Mouse (Mus musculus) embryonic stem cell, embryonic (primary cell): ENCODE results near the gene Hist1h4k.
"Not testable (repeated sequence)": the region's sequence is repeated elsewhere in the genome, so short reads cannot be mapped to it uniquely, and the experiment has no call there.

Source experiments
- CTCF ChIA-PET, 4 experiments: fragments of 300-600 bp in 2 of 4; fragments of 350-600 bp in 2 of 4; sonication (Branson Sonifier 250); formaldehyde crosslinking; loops; one replicate each; lab custom pipeline; 2022; ENCODE audit warnings: inconsistent platforms in 2 of 4; lab: Charles Lee
- POLR2A ChIA-PET, 4 experiments: fragments of 300-600 bp in 2 of 4; fragments of 350-600 bp in 2 of 4; sonication (Branson Sonifier 250); formaldehyde crosslinking; loops; one replicate each; lab custom pipeline; 2022; ENCODE audit warnings: antibody characterized with exemption in 4 of 4, inconsistent platforms in 1 of 4; lab: Charles Lee

Hist1h4k gene

GRCm38 (mm10) chr13:21750159-21751017, at the start of gene Hist1h4k:
Hist1h4k (minus strand) TSS chr13:21750505.
- ChIA-PET POLR2A (interaction anchor here (0.6 to 16.3 kb wide), 52 partner anchors 9 to 1967 kb away, joined by 3 to 823 read pairs (median 7); partner anchors contain the start of genes Hist1h1b (in 4 of the 4), Hist1h2ai (in 4 of the 4), Hist1h2an (in 4 of the 4) and Hist1h2bm (in 4 of the 4)), CTCF (interaction anchor here in 1 of 4 experiments (1.2 kb wide), 2 partner anchors 15 to 17 kb away, joined by 5 to 6 read pairs; partner anchors contain the start of gene Hist1h4j)

- POLR2A ChIA-PET, CTCF ChIA-PET: not testable (repeated sequence)
These were observed 46.9 kb upstream of the Hist1h4k start for GRCm38 (mm10) chr13:21797163-21797562.

DNA sequence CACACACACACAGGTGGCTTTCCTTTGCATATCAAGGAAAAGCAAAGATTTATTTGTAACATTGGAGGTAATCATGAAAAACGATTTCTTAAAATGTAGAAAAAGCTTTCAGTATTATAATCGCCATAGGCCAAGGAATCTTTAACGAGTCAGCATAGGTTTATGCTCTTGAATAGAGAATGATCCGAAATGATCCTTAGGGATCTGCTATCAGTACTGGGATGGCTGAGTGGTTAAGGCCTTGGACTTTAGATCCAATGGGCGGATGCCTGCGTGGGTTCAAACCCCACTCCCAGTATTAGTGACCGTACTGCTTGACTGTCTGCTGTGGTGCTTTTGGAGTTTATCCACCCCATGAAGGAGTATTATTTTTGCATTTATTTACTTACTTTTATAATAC, 45.3 kb upstream of the Hist1h4k start:
- POLR2A ChIA-PET: interaction anchor here in 2 of 4 experiments (0.9 to 1.5 kb wide), 4 partner anchors 8 to 85 kb away, joined by 3 to 5 read pairs (median 4); partner anchors contain the start of genes Hist1h1b (in 1 of the 2), Hist1h2an (in 1 of the 2) and Hist1h2bp (in 1 of the 2)
- CTCF ChIA-PET: no interaction called here

DNA sequence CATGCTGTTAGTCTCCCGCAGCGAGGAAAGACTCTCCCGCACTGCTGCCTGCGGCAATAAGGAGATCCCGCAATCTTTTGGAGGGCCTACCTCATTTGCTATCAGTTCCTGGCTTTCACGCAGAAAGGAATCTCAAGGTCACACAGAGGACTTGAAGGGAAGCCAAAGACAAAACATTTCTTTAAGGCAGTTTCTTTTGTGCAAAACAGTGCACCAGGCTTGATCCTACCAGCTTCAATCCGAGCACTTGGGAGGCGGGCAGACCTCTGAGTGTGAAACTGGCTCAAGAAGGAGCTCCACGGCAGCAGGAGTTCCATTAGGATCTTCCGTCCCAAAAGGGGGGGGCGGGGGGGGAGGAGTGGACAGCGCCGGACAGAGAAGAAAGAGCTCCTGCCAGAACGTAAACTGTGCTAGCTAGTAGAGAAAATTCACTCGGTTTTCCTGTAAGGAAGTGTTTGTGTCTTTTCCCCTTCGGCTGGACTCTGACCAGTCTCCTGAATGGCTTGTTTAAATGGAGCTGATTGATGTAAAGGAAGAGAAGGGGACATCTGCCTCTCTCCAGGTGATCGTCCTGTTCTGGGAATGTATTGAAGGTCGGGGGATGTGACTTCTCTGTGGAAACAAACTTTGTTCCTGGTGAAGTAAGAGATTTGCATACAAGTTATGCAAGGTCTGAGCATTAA, 40.4 kb upstream of the Hist1h4k start:
- ChIA-PET POLR2A (interaction anchor here (0.5 to 22.5 kb wide), 55 partner anchors 8 to 1948 kb away, joined by 3 to 823 read pairs (median 5); partner anchors contain the start of genes Hist1h2ak (in 4 of the 4), Hist1h2bn (in 4 of the 4), Hist1h1b (in 3 of the 4) and Hist1h2ai (in 3 of the 4)), CTCF (no interaction called here)

GRCm38 (mm10) chr13:21789925-21790324, 39.6 kb upstream of the Hist1h4k start:
- ChIA-PET CTCF (no interaction called here), POLR2A (interaction anchor here in 3 of 4 experiments (0.5 to 22.5 kb wide), 26 partner anchors 9 to 618 kb away, joined by 3 to 823 read pairs (median 10); partner anchors contain the start of genes Hist1h1b (in 3 of the 3), Hist1h2ai (in 3 of the 3), Hist1h2ak (in 3 of the 3) and Hist1h2bl (in 3 of the 3))

DNA sequence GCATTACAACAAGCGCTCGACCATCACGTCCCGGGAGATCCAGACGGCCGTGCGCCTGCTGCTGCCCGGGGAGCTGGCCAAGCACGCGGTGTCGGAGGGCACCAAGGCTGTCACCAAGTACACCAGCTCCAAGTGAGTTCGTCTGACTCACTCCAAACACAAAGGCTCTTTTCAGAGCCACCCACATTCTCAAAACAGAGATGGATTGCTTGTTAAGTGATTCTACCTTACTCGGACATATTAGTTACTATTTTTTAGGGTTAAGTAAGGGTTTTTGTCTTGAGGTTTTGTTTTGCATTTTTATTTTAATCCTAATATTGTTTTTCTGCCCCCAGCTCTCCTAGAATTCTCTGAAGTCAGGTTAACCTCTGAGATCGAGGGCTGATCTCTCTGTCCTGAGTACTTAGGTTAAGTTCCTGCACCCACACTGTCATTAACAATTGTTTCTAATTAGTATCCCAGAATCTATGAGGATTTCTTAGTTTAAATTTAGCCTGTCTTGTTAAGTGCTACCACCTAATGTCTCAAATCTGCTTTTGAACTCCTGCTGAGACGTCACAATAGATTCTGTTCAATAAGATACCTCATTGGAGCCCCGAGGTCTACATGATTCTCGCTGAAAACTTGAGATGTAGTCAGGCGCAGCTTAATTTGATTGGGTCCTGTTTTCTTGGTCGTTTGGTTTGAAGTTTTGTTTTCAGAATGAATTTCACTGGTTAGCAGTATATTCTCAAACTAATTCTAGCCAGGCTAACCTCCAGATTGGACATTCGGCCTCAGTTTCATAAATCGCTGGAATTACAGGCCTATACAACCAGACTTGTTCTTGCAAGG, 37.7 kb upstream of the Hist1h4k start:
- POLR2A ChIA-PET: interaction anchor here (0.5 to 22.5 kb wide), 82 partner anchors 7 to 1956 kb away, joined by 3 to 823 read pairs (median 7); partner anchors contain the start of genes Hist1h2ag (in 4 of the 4), Hist1h2ai (in 4 of the 4), Hist1h2ak (in 4 of the 4) and Hist1h2bj (in 4 of the 4)
- CTCF ChIA-PET: interaction anchor here in 2 of 4 experiments (0.6 to 1.5 kb wide), 2 partner anchors 44 to 255 kb away, joined by 3 to 4 read pairs; partner anchors contain the start of genes Hist1h2ag (in 1 of the 2) and Hist1h2bj (in 1 of the 2)

GRCm38 (mm10) chr13:21786899-21787629, 36.8 kb upstream of the Hist1h4k start, which contains the start of the genes Hist1h2an and Hist1h2bp:
Hist1h2an (minus strand) TSS chr13:21787218.
Hist1h2bp (plus strand) TSS chr13:21787461.
- ChIA-PET CTCF (interaction anchor here in 2 of 4 experiments (0.6 to 1.5 kb wide), 2 partner anchors 43 to 256 kb away, joined by 3 to 4 read pairs; partner anchors contain the start of genes Hist1h2ag (in 1 of the 2) and Hist1h2bj (in 1 of the 2)), POLR2A (interaction anchor here (0.6 to 22.5 kb wide), 94 partner anchors 8 to 1973 kb away, joined by 3 to 823 read pairs (median 5); partner anchors contain the start of genes Hist1h2ag (in 4 of the 4), Hist1h2ai (in 4 of the 4), Hist1h2ak (in 4 of the 4) and Hist1h2bj (in 4 of the 4))

- CTCF ChIA-PET: interaction anchor here in 1 of 4 experiments (1.5 kb wide), 1 partner anchor 257 kb away, joined by 3 read pairs; the partner anchor contains the start of genes Hist1h2ag and Hist1h2bj
- POLR2A ChIA-PET: interaction anchor here (0.6 to 22.5 kb wide), 86 partner anchors 7 to 1977 kb away, joined by 3 to 823 read pairs (median 6); partner anchors contain the start of genes Hist1h2ai (in 4 of the 4), Hist1h2ak (in 4 of the 4), Hist1h2bl (in 4 of the 4) and Hist1h2bn (in 4 of the 4)
These were observed 36.0 kb upstream of the Hist1h4k start for GRCm38 (mm10) chr13:21786189-21786898.

- ChIA-PET CTCF (interaction anchor here in 1 of 4 experiments (0.7 kb wide), 1 partner anchor 49 kb away, joined by 3 read pairs; no protein-coding TSS in a partner anchor), POLR2A (interaction anchor here in 3 of 4 experiments (0.6 to 22.5 kb wide), 32 partner anchors 9 to 1980 kb away, joined by 3 to 823 read pairs (median 4); partner anchors contain the start of genes Hist1h2ai (in 3 of the 3), Hist1h2ak (in 3 of the 3), Hist1h2bj (in 3 of the 3) and Hist1h2bl (in 3 of the 3))
These were observed 34.0 kb upstream of the Hist1h4k start for GRCm38 (mm10) chr13:21784311-21784710.

GRCm38 (mm10) chr13:21783734-21784161, 33.4 kb upstream of the Hist1h4k start:
- POLR2A ChIA-PET: interaction anchor here in 3 of 4 experiments (0.8 to 22.5 kb wide), 28 partner anchors 9 to 1980 kb away, joined by 3 to 823 read pairs (median 6); partner anchors contain the start of genes Hist1h2ai (in 3 of the 3), Hist1h2ak (in 3 of the 3), Hist1h2bj (in 3 of the 3) and Hist1h2bl (in 3 of the 3)
- CTCF ChIA-PET: no interaction called here

- POLR2A ChIA-PET: interaction anchor here (0.8 to 22.5 kb wide), 39 partner anchors 8 to 1981 kb away, joined by 3 to 823 read pairs (median 6); partner anchors contain the start of genes Hist1h2ak (in 4 of the 4), Hist1h2bn (in 4 of the 4), Hist1h2ai (in 3 of the 4) and Hist1h2bl (in 3 of the 4)
These were observed 32.9 kb upstream of the Hist1h4k start, which contains the start of gene Hist1h3i for GRCm38 (mm10) chr13:21783255-21783617. Hist1h3i (minus strand) TSS chr13:21783370.

GRCm38 (mm10) chr13:21782361-21783254, 32.3 kb upstream of the Hist1h4k start:
- ChIA-PET POLR2A (interaction anchor here (0.5 to 22.5 kb wide), 50 partner anchors 8 to 1979 kb away, joined by 3 to 823 read pairs (median 5); partner anchors contain the start of genes Hist1h2ak (in 4 of the 4), Hist1h2bn (in 4 of the 4), Hist1h2ai (in 3 of the 4) and Hist1h2bm (in 3 of the 4)), CTCF (interaction anchor here in 1 of 4 experiments (0.7 kb wide), 1 partner anchor 34 kb away, joined by 3 read pairs; no protein-coding TSS in a partner anchor)

More at GRCm38 (mm10) chr13:21783255-21783617, 32.9 kb upstream of the Hist1h4k start, which contains the start of gene Hist1h3i:
- CTCF ChIA-PET: no interaction called here

- CTCF ChIA-PET: no interaction called here
- POLR2A ChIA-PET: interaction anchor here (0.6 to 22.5 kb wide), 36 partner anchors 8 to 1799 kb away, joined by 3 to 823 read pairs (median 10); partner anchors contain the start of genes Hist1h2ak (in 4 of the 4), Hist1h2bn (in 4 of the 4), Hist1h2bm (in 3 of the 4) and Hist1h2ag (in 2 of the 4)
These were observed 31.3 kb upstream of the Hist1h4k start for GRCm38 (mm10) chr13:21781639-21782038.
